In the genomic region with DNA sequence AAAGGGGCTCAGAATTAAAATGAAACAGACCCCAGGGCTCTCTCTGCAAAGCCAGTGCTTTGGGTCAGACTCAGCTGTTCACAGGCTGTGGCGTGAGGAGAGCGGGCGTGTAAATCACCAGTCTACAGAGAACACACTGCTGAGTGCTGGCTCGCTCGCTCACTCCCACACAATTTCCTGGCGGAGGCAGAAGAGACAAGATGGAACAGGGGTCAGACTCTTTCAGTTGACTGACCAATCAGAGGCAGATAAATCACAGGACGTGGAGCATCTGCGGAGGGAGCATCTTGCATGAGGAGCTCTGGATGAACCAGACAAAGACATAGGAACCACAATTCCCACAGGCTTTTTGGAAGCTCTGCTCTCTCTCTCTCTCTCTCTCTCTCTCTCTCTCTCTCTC, we compare ENCODE assay signal across 12 mouse cellular contexts.
DNase-seq lines count a peak whose midpoint lies in the region; ATAC-seq lines count a peak whose summit lies in the region.
"Had no signal": no experiment of that assay in that cellular context is flagged by ENCODE, and none has a peak within 500 bp of the region (broad histone marks: within the 10 kb centered on the region; RNA-seq: fewer than 3 reads in every experiment).

No protein-coding gene starts in this region.

- peaks cover 91% of the 10 kb centered on the region for H3K27me3 ChIP-seq in hindbrain, embryonic 10.5 days (ENCODE audit: insufficient read depth, poor library complexity, severe bottlenecking)
- no peaks in the 10 kb centered on the region; the same call in 1 of the 2 replicates for H3K27me3 ChIP-seq in hindbrain, embryonic 16.5 days (replicated peaks; ENCODE audit: control insufficient read depth, insufficient read depth, low read length)
- H3K27me3 ChIP-seq in midbrain, embryonic 13.5 days = peaks cover 6% of the 10 kb centered on the region; the same call in 1 of the 2 replicates
- H3K27me3 ChIP-seq in liver, embryonic 11.5 days (replicated peaks; ENCODE audit: control insufficient read depth, insufficient read depth, low read length) = peaks cover 7% of the 10 kb centered on the region

- 70% methylated on average over 8 of the region's 8 CpGs for WGBS in hindbrain, embryonic 10.5 days
- 26% methylated on average over 8 of the region's 8 CpGs for WGBS in hindbrain, embryonic 16.5 days
- WGBS in midbrain, embryonic 13.5 days = 58% methylated on average over 8 of the region's 8 CpGs
- 66% methylated on average over 8 of the region's 8 CpGs for WGBS in liver, embryonic 11.5 days

- ATAC-seq in hindbrain, embryonic 16.5 days = no peak; the same call in 1 of the 2 replicates
- ATAC-seq in midbrain, embryonic 13.5 days = no peak
- ATAC-seq in liver, embryonic 11.5 days (replicated peaks; ENCODE audit: low FRiP score) = no peak
- ATAC-seq: CD4-positive, CD25-positive, alpha-beta regulatory T cell, adult 4 months had no signal

- H3K4me3 ChIP-seq in hindbrain, embryonic 10.5 days = no peak overlapping the region
- no peak overlapping the region for H3K4me3 ChIP-seq in hindbrain, embryonic 16.5 days (ENCODE audit: low read length)
- H3K4me3 ChIP-seq in midbrain, embryonic 13.5 days (replicated peaks) = no peak overlapping the region
- H3K4me3 ChIP-seq in liver, embryonic 11.5 days (ENCODE audit: low read depth, low read length) = no peak overlapping the region

- no peaks in the 10 kb centered on the region for H3K9me3 ChIP-seq in hindbrain, embryonic 10.5 days
- H3K9me3 ChIP-seq in hindbrain, embryonic 16.5 days (ENCODE audit: control insufficient read depth, low read length) = no peaks in the 10 kb centered on the region
- no peaks in the 10 kb centered on the region for H3K9me3 ChIP-seq in midbrain, embryonic 13.5 days
- H3K9me3 ChIP-seq in liver, embryonic 11.5 days (ENCODE audit: control insufficient read depth, low read length) = no peaks in the 10 kb centered on the region

- DNase-seq in hindbrain, embryonic 10.5 days (ENCODE audit: low spot score) = no peak
- peak; percentile 26 for DNase-seq in testis, postnatal 14 days (ENCODE audit: low spot score)
- DNase-seq in testis, postnatal 10 days (ENCODE audit: low spot score) = no peak
- DNase-seq in liver, embryonic 11.5 days (ENCODE audit: low spot score) = no peak
- no peak for DNase-seq in adrenal gland, postnatal 14 days
- DNase-seq: cerebellum, postnatal 36 days; gastrocnemius, postnatal 25 days; lung, adult 18-20 months; thymus, postnatal 14 days had no signal

- peaks cover 94% of the 10 kb centered on the region for H3K4me1 ChIP-seq in hindbrain, embryonic 10.5 days (replicated peaks)
- peaks cover 43% of the 10 kb centered on the region for H3K4me1 ChIP-seq in hindbrain, embryonic 16.5 days (ENCODE audit: control insufficient read depth, insufficient read depth, low read depth, low read length)
- H3K4me1 ChIP-seq in midbrain, embryonic 13.5 days (replicated peaks) = peaks cover 91% of the 10 kb centered on the region
- H3K4me1 ChIP-seq in liver, embryonic 11.5 days (replicated peaks; ENCODE audit: control insufficient read depth, insufficient read depth, low read length) = peaks cover 4% of the 10 kb centered on the region

- peak overlapping the region; percentile 76 for H3K27ac ChIP-seq in hindbrain, embryonic 10.5 days
- H3K27ac ChIP-seq in hindbrain, embryonic 16.5 days (ENCODE audit: low read depth, low read length) = no peak overlapping the region; the same call in 1 of the 2 replicates
- H3K27ac ChIP-seq in midbrain, embryonic 13.5 days = peak overlapping the region; percentile 79
- H3K27ac ChIP-seq in liver, embryonic 11.5 days (ENCODE audit: low read depth, low read length) = no peak overlapping the region

- no peaks in the 10 kb centered on the region for H3K36me3 ChIP-seq in hindbrain, embryonic 10.5 days
- H3K36me3 ChIP-seq in hindbrain, embryonic 16.5 days (ENCODE audit: control insufficient read depth, insufficient read depth, low read length) = no peaks in the 10 kb centered on the region
- no peaks in the 10 kb centered on the region for H3K36me3 ChIP-seq in midbrain, embryonic 13.5 days
- no peaks in the 10 kb centered on the region for H3K36me3 ChIP-seq in liver, embryonic 11.5 days (ENCODE audit: control insufficient read depth, insufficient read depth, low read length)

- H3K9ac ChIP-seq in hindbrain, embryonic 16.5 days (ENCODE audit: low read depth, low read length) = no peak overlapping the region
- H3K9ac ChIP-seq in midbrain, embryonic 13.5 days (replicated peaks) = no peak overlapping the region
- no peak overlapping the region for H3K9ac ChIP-seq in liver, embryonic 11.5 days (ENCODE audit: low read depth, low read length)

- no peak overlapping the region for H3K4me2 ChIP-seq in hindbrain, embryonic 16.5 days (ENCODE audit: low read length)
- no peak overlapping the region for H3K4me2 ChIP-seq in midbrain, embryonic 13.5 days (replicated peaks)
- no peak overlapping the region for H3K4me2 ChIP-seq in liver, embryonic 11.5 days

Comparison
In these comparisons a context has a peak if more than half of its experiments do, and no peak if none do; other contexts are left out.
1. H3K27ac ChIP-seq: peak in hindbrain, embryonic 10.5 days (single experiment) and midbrain, embryonic 13.5 days (single experiment); none in hindbrain, embryonic 16.5 days (single experiment) and liver, embryonic 11.5 days (single experiment).